Mouse (Mus musculus): ENCODE results near the gene Rhno1. TPM values are rescaled to one million over a fixed set of nuclear protein-coding genes. Genes with fewer than 3 reads are reported as not detected.

Gene Rhno1
- polyA plus RNA-seq (2015; fragmentation: Illumina TruSeq; extraction: RNeasy Lipid Tissue Mini Kit (QIAGEN cat#74804); ENCODE audit: insufficient read depth, low replicate concordance) = 51.3 TPM

GRCm38 (mm10) chr6:128362381-128363006 is at the start of gene Rhno1, which contains the start of gene Foxm1:
Rhno1 (minus strand) TSS chr6:128362911.
Foxm1 (plus strand) TSS chr6:128362967.

GRCm38 (mm10) chr6:128398996-128399395 is 36.3 kb upstream of the Rhno1 start, which contains the start of gene Nrip2:
Nrip2 (plus strand) TSS chr6:128399296.

GRCm38 (mm10) chr6:128375192-128375591 is 12.5 kb upstream of the Rhno1 start, which contains the start of the genes Tex52 and Gm44596:
Tex52 (plus strand) TSS chr6:128375456.
Gm44596 (plus strand) TSS chr6:128375503.

GRCm38 (mm10) chr6:128355726-128356416 is 6.8 kb downstream of the Rhno1 start, which contains the start of gene Tulp3:
Tulp3 (minus strand) TSS chr6:128355851.

Other genes starting within 250 kb of the Rhno1 start
- 15.3 TPM for gene Tspan9, start 219.3 kb downstream of the Rhno1 start, polyA plus RNA-seq (2015; fragmentation: Illumina TruSeq; extraction: RNeasy Lipid Tissue Mini Kit (QIAGEN cat#74804); ENCODE audit: insufficient read depth, low replicate concordance)
- gene Tead4, start 62.1 kb downstream of the Rhno1 start, polyA plus RNA-seq (2015; fragmentation: Illumina TruSeq; extraction: RNeasy Lipid Tissue Mini Kit (QIAGEN cat#74804); ENCODE audit: insufficient read depth, low replicate concordance) = 0.81 TPM
- 9.6 TPM for gene Tulp3, start 7.1 kb downstream of the Rhno1 start, polyA plus RNA-seq (2015; fragmentation: Illumina TruSeq; extraction: RNeasy Lipid Tissue Mini Kit (QIAGEN cat#74804); ENCODE audit: insufficient read depth, low replicate concordance)
- 15.4 TPM for gene Foxm1, start 56 bp upstream of the Rhno1 start, polyA plus RNA-seq (2015; fragmentation: Illumina TruSeq; extraction: RNeasy Lipid Tissue Mini Kit (QIAGEN cat#74804); ENCODE audit: insufficient read depth, low replicate concordance)
- 0.29 TPM for gene Tex52, start 12.5 kb upstream of the Rhno1 start, polyA plus RNA-seq (2015; fragmentation: Illumina TruSeq; extraction: RNeasy Lipid Tissue Mini Kit (QIAGEN cat#74804); ENCODE audit: insufficient read depth, low replicate concordance)
- not detected for gene Gm44596, start 12.6 kb upstream of the Rhno1 start, polyA plus RNA-seq (2015; fragmentation: Illumina TruSeq; extraction: RNeasy Lipid Tissue Mini Kit (QIAGEN cat#74804); ENCODE audit: insufficient read depth, low replicate concordance)
- 0.33 TPM for gene Nrip2, start 36.4 kb upstream of the Rhno1 start, polyA plus RNA-seq (2015; fragmentation: Illumina TruSeq; extraction: RNeasy Lipid Tissue Mini Kit (QIAGEN cat#74804); ENCODE audit: insufficient read depth, low replicate concordance)
- 19.2 TPM for gene Itfg2, start 62.0 kb upstream of the Rhno1 start, polyA plus RNA-seq (2015; fragmentation: Illumina TruSeq; extraction: RNeasy Lipid Tissue Mini Kit (QIAGEN cat#74804); ENCODE audit: insufficient read depth, low replicate concordance)
- 70.2 TPM for gene Fkbp4, start 75.8 kb upstream of the Rhno1 start, polyA plus RNA-seq (2015; fragmentation: Illumina TruSeq; extraction: RNeasy Lipid Tissue Mini Kit (QIAGEN cat#74804); ENCODE audit: insufficient read depth, low replicate concordance)
- not detected for gene Pzp, start 163.8 kb upstream of the Rhno1 start, polyA plus RNA-seq (2015; fragmentation: Illumina TruSeq; extraction: RNeasy Lipid Tissue Mini Kit (QIAGEN cat#74804); ENCODE audit: insufficient read depth, low replicate concordance)
- not detected for gene A2ml1, start 218.7 kb upstream of the Rhno1 start, polyA plus RNA-seq (2015; fragmentation: Illumina TruSeq; extraction: RNeasy Lipid Tissue Mini Kit (QIAGEN cat#74804); ENCODE audit: insufficient read depth, low replicate concordance)

Measured in spleen, adult 10 weeks (tissue).